Mouse (Mus musculus): ENCODE measurements around the gene Pdzd3.
"Not testable (repeated sequence)": the region's sequence is repeated elsewhere in the genome, so short reads cannot be mapped to it uniquely, and the experiment has no call there.

Gene Pdzd3

GRCm38 (mm10) chr9:44251314-44251713, at the start of gene Pdzd3:
Gene Pdzd3 (minus strand): TSS chr9:44251471.
- no peak for DNase-seq (ENCODE audit: low spot score in 2 of 2)

DNA sequence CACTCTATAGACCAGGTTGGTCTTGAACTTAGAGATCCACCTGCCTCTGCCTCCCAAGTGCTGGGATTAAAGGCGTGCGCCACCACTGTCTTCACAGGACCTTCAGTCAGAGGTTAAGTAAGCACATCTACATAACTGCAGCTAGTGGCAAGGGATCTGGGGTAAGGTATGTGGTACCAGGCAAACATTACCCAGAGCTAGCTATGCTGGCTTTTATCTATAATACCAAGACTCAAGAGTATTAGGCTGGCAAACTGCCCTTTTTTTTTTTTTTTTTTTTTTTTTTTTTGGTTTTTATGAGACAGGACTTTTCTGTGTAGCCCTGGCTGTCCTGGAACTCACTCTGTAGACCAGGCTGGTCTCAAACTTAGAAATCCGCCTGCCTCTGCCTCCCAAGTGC, 48.7 kb upstream of the Pdzd3 start:
- not testable (repeated sequence) for DNase-seq (ENCODE audit: low spot score in 2 of 2)

DNA sequence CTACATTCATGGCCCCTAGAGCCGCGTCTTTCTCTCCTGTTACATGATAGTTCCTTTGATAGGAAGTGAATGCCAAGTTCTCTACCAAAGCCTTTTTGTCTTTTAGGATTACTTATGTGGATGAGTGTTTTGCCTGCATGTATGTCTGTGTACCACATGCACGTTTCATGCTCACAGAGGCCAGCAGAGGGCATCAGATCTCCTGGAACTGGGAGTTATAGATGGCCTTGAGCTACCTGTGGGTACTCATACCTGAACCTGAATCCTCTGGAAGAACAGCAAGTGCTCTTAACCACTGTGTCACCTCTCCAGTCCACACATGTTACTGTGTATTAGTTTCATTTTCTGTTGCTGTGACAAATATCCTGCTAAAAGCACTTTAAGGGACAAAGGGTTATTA, 41.2 kb upstream of the Pdzd3 start:
- no peak for DNase-seq (ENCODE audit: low spot score in 2 of 2)

- no peak for DNase-seq (ENCODE audit: low spot score in 2 of 2)
Measured at GRCm38 (mm10) chr9:44288959-44289291, 37.7 kb upstream of the Pdzd3 start.

GRCm38 (mm10) chr9:44288076-44288958, 37.0 kb upstream of the Pdzd3 start, which contains the start of gene Abcg4:
Gene Abcg4 (minus strand): TSS chr9:44288615.
- no peak for DNase-seq (ENCODE audit: low spot score in 2 of 2)

DNA sequence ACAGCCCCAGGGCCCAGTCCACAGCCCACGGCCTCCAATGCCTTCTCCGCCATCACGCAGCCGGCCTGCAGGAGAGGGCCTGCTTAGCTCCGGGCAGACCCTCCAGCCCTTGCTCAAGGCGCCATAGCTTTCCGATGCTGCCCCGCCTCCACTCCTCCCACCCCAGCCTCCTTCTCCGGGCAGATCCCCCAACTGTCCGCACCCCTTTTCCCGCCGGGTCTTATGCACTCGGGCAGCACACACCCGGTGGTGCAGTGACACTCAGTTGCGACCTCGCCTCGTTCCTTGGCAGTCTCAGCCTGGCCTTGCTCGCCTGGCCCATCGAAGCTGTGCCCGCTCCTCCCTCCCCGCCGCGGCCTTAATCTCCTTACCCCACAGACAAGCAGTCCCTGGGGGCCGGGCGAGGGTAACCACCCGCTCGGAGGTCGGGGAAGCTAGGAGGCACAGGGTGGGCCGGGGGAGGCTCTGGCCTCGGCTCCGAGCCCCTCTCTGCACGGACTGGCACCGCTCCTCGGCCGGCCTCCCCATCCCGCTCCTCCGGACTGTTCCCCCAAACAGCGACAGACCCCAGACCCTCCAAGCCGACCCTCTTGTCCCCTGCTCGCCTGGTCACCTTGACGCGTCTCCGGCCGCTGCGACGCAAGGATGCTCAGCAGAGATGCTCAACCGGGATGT, 36.3 kb upstream of the Pdzd3 start:
- no peak for DNase-seq (ENCODE audit: low spot score in 2 of 2)

- DNase-seq (ENCODE audit: low spot score in 2 of 2): no peak
Measured at GRCm38 (mm10) chr9:44287003-44287400, 35.7 kb upstream of the Pdzd3 start.

DNA sequence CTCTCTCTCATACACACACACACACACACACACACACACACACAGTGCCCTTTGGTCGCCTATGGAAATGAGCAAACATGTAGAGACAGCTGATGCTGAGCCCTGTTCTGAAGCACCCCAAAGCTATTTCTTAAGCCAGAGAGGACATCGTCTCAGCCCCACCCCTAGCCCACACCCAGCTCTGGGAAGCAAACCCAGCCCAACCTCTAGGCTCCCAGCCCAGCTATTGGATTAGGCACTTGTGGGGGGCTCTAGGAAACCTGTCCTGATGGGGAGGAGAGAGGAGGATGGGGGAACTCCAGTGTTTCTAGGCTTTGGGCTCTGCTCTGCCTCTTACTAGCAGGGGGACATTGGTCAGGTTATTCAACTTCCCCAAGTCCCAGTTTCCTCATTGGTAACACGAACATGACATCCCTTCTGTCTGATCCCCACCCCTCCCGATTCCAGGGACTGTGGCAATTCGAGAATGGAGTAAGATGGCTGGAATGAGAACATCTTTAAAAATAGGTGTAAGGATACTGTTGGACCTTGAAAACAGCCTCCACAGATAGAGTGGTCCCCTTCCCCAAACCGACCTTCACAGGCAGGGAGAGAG, 35.1 kb upstream of the Pdzd3 start:
- DNase-seq (ENCODE audit: low spot score in 2 of 2): no peak

GRCm38 (mm10) chr9:44283183-44283582, 31.9 kb upstream of the Pdzd3 start:
- DNase-seq (ENCODE audit: low spot score in 2 of 2): no peak

DNA sequence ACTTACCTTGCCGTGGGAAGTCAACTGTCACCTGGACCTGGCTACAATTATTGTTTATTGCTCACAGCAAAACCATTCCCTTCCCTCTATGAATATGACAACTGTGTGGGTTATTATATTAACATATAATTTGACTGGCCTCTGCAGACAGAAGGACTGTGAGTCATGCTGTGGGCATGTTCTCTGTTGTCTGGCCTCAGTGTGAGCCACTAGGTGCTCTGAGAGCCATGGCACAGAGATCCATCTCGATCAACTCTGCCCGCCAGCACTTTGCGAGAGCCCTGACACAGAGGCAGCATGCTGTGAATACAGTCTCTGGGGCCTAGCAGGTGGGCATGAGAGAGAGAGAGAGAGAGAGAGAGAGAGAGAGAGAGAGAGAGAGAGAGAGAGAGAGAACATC, 18.7 kb upstream of the Pdzd3 start:
- no peak for DNase-seq (ENCODE audit: low spot score in 2 of 2)

GRCm38 (mm10) chr9:44269077-44269476, 17.8 kb upstream of the Pdzd3 start:
- peak in 1 of 2 experiments; percentile 28 for DNase-seq (ENCODE audit: low spot score in 2 of 2)

- peak in 1 of 2 experiments; percentile 11 for DNase-seq (ENCODE audit: low spot score in 2 of 2)
Measured at GRCm38 (mm10) chr9:44268432-44268831, 17.2 kb upstream of the Pdzd3 start, which contains the start of gene Nlrx1. Gene Nlrx1 (minus strand): TSS chr9:44268599.

- DNase-seq (ENCODE audit: low spot score in 2 of 2): peak; percentile 84 to 88
Measured at GRCm38 (mm10) chr9:44268027-44268360, 16.7 kb upstream of the Pdzd3 start.

- peak; percentile 17 to 38 for DNase-seq (ENCODE audit: low spot score in 2 of 2)
Measured at GRCm38 (mm10) chr9:44267319-44268026, 16.2 kb upstream of the Pdzd3 start.

GRCm38 (mm10) chr9:44266478-44267226, 15.4 kb upstream of the Pdzd3 start:
- DNase-seq (ENCODE audit: low spot score in 2 of 2): no peak

- no peak for DNase-seq (ENCODE audit: low spot score in 2 of 2)
Measured at GRCm38 (mm10) chr9:44261388-44261787, 10.1 kb upstream of the Pdzd3 start.

DNA sequence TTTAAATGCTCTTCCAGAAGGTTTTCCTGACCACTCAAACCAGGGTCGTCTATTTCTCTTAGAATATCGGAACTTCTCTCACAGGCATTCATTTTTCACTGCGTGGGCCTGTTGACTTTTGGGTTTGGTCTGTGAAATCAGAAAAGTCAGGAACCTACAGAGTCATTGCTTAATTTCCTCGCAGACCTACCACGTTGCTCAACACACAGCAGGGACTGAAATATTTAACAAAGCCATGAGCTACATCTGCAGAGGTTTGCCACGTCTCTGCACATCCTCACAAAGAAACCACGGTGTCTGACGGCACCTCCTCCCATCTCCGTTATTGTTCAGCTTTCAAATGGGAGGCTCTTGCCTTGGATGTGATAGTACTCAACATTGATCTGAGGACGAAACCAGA, 7.7 kb upstream of the Pdzd3 start:
- DNase-seq (ENCODE audit: low spot score in 2 of 2): no peak

DNA sequence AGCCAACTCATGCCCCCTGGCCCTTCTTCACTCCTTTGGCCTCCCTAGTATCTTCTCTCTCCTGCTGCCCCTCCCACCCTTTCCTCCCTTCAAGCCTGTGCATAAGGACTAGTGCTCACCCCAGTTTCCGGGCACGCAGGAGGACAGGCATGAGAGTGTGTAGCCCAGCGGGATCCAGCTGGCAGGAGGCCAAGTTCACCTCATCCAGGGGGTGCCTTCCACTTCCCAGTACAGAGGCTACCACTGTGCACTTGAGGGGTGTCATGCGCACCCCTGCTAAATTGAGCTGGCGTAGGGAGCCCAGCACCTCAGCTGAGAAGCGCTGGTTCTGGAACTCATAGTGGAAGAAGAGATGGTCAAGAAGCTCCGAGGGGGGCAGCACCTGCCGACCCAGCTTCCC, 4.9 kb upstream of the Pdzd3 start:
- DNase-seq (ENCODE audit: low spot score in 2 of 2): no peak

DNA sequence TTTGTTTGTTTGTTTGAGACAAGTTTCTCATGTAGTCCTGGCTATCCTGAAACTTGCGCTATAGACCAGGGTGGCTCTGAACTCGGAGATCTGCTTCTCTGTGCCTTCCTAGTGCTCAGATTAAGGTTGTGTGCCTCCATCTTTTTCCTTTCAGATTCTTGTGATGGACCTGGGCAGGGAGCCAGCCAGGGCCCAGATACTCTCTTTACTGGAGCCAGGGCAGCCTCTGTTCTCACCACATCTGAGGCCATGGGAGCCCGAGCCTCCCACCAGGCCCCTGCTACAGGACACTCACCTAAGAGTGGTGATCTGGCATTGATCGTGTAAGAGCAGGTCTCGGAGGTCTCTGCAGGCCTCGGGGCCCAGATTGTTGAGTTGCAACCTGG, 3.9 kb upstream of the Pdzd3 start:
- no peak for DNase-seq (ENCODE audit: low spot score in 2 of 2)

GRCm38 (mm10) chr9:44254508-44255135, 3.4 kb upstream of the Pdzd3 start:
- no peak for DNase-seq (ENCODE audit: low spot score in 2 of 2)

GRCm38 (mm10) chr9:44253441-44253840, 2.2 kb upstream of the Pdzd3 start:
- DNase-seq (ENCODE audit: low spot score in 2 of 2): no peak
